Mouse (Mus musculus): Measurements from ENCODE around the gene Rcc1. TPM values are rescaled to one million over a fixed set of nuclear protein-coding genes. Genes with fewer than 3 reads are reported as not detected.
"Not testable (repeated sequence)": the region's sequence is repeated elsewhere in the genome, so short reads cannot be mapped to it uniquely, and the experiment has no call there.

Gene Rcc1
- total and polyA plus RNA-seq, 2 experiments from 2014 or later, result 18.7 to 21.7 TPM

DNA sequence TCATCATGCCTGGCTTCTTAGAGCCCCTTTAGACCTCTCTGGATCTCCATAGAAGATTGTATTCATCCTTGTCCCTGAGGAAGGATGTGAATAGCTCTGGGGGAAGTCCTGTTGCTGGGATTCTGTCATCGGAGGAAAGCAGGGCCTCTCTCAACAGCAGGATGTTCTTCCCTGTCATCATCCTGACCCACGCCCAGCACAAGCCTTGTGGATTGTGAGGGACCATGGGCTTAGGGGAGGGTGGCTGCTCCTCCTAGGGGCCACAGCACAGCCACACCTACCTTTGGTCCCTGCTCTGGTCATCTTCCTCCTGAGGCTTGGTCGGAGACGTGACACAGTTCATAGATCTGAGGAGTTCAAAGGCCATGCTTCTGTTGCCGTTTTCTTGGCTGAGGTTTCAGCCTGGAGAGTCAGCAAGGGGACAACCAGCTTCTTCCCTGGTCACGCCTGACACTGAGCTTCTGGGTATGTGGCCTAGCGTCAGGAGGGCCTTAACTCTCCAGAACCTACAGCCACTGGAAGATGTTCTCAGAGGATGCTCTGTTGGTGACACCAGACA, 59.6 kb downstream of the Rcc1 start:
- Histone ChIP-seq H3K27ac (ENCODE audit: low read depth, low read length) (no peak overlapping the region), H3K4me3 (ENCODE audit: low read depth, low read length) (no peak overlapping the region)
- 82% methylated on average over 7 of the region's 7 CpGs for WGBS

GRCm38 (mm10) chr4:132292988-132293387, 60.4 kb downstream of the Rcc1 start:
- 44% methylated on average over 4 of the region's 4 CpGs for WGBS

More for the DNA sequence above, 59.6 kb downstream of the Rcc1 start:
- Histone ChIP-seq H3K4me2 (ENCODE audit: low read depth, low read length, poor library complexity, severe bottlenecking) (no peak overlapping the region), H3K36me3 (ENCODE audit: insufficient read depth, low read length) (peaks cover 29% of the 10 kb centered on the region), H3K27me3 (ENCODE audit: insufficient read depth, low read length) (no peaks in the 10 kb centered on the region), H3K9ac (replicated peaks; ENCODE audit: low read length, poor library complexity, severe bottlenecking) (0 out of 2 replicates have a peak overlapping the region, but pooled peaks have one; percentile 19), H3K4me1 (ENCODE audit: insufficient read depth, low read length) (no peaks in the 10 kb centered on the region), H3K9me3 (ENCODE audit: low read length) (no peaks in the 10 kb centered on the region)
- DNase-seq (ENCODE audit: low spot score), result no peak
- TF ChIP-seq CTCF (IDR thresholded peaks at IDR 0.05), result no peak
- no peak for ATAC-seq (ENCODE audit: low FRiP score)

DNA sequence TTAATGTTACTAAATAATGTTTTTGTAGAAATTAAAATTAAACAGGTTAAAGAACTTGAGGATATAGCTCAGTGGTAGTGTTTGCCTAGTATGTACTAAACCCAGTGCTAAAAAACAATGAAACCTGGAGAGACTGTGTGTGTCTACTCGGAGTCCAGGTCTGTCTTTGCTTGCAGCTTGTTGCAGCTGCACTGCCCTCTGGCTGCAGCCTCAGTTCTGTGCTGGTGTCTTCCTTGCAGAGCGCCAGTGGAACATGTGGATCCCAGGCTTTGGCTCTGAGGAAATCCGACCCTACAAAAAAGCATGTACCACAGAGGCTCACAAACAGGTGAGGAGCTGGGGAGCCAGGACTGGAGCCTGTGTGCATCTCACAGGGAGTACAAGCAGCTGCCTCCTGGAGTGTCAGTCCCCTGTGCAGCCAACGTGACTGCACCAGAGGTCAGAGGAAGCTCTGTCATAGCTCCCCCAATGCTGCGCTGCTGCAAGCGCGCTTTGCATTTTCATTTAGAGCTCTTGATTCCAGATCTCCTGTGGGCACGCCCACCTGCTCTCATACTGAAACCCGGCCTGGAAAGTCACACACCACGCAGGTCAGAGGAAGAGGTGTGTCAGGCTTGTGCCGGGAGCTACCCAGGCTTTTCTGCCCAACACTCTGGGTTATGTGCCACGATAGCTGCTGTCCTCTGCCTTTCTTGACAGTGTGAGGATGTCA, 61.6 kb downstream of the Rcc1 start:
- H3K36me3 ChIP-seq (ENCODE audit: insufficient read depth, low read length), result peaks cover 29% of the 10 kb centered on the region
- no peak overlapping the region for H3K27ac ChIP-seq (ENCODE audit: low read depth, low read length)
- no peak overlapping the region for H3K4me3 ChIP-seq (ENCODE audit: low read depth, low read length)
- no peak overlapping the region for H3K4me2 ChIP-seq (ENCODE audit: low read depth, low read length, poor library complexity, severe bottlenecking)
- WGBS, result 77% methylated on average over 12 of the region's 12 CpGs
- peak; percentile 62 for TF ChIP-seq CTCF (IDR thresholded peaks at IDR 0.05)
- DNase-seq (ENCODE audit: low spot score) (no peak), ATAC-seq (ENCODE audit: low FRiP score) (no peak)
- no peaks in the 10 kb centered on the region for H3K4me1 ChIP-seq (ENCODE audit: insufficient read depth, low read length)
- no peaks in the 10 kb centered on the region for H3K27me3 ChIP-seq (ENCODE audit: insufficient read depth, low read length)
- H3K9me3 ChIP-seq (ENCODE audit: low read length), result no peaks in the 10 kb centered on the region
- no peak overlapping the region for H3K9ac ChIP-seq (replicated peaks; ENCODE audit: low read length, poor library complexity, severe bottlenecking)

More at GRCm38 (mm10) chr4:132292988-132293387, 60.4 kb downstream of the Rcc1 start:
- Histone ChIP-seq H3K9me3 (ENCODE audit: low read length) (no peaks in the 10 kb centered on the region), H3K9ac (replicated peaks; ENCODE audit: low read length, poor library complexity, severe bottlenecking) (no peak overlapping the region), H3K36me3 (ENCODE audit: insufficient read depth, low read length) (peaks cover 29% of the 10 kb centered on the region), H3K4me1 (ENCODE audit: insufficient read depth, low read length) (no peaks in the 10 kb centered on the region), H3K27ac (ENCODE audit: low read depth, low read length) (no peak overlapping the region), H3K27me3 (ENCODE audit: insufficient read depth, low read length) (no peaks in the 10 kb centered on the region), H3K4me3 (ENCODE audit: low read depth, low read length) (no peak overlapping the region), H3K4me2 (ENCODE audit: low read depth, low read length, poor library complexity, severe bottlenecking) (no peak overlapping the region)
- DNase-seq (ENCODE audit: low spot score) (peak; percentile 70), ATAC-seq (ENCODE audit: low FRiP score) (no peak)
- TF ChIP-seq CTCF (IDR thresholded peaks at IDR 0.05), result peak; percentile 76

GRCm38 (mm10) chr4:132291056-132291455, 62.3 kb downstream of the Rcc1 start:
- Histone ChIP-seq H3K4me3 (ENCODE audit: low read depth, low read length) (no peak overlapping the region), H3K9me3 (ENCODE audit: low read length) (no peaks in the 10 kb centered on the region), H3K36me3 (ENCODE audit: insufficient read depth, low read length) (peaks cover 29% of the 10 kb centered on the region), H3K27me3 (ENCODE audit: insufficient read depth, low read length) (no peaks in the 10 kb centered on the region), H3K4me2 (ENCODE audit: low read depth, low read length, poor library complexity, severe bottlenecking) (no peak overlapping the region), H3K9ac (replicated peaks; ENCODE audit: low read length, poor library complexity, severe bottlenecking) (no peak overlapping the region), H3K27ac (ENCODE audit: low read depth, low read length) (no peak overlapping the region), H3K4me1 (ENCODE audit: insufficient read depth, low read length) (no peaks in the 10 kb centered on the region)
- TF ChIP-seq CTCF (IDR thresholded peaks at IDR 0.05), result no peak
- no peak for ATAC-seq (ENCODE audit: low FRiP score)
- WGBS, result 93% methylated on average over 4 of the region's 4 CpGs
- no peak for DNase-seq (ENCODE audit: low spot score)

GRCm38 (mm10) chr4:132288840-132289239, 64.6 kb downstream of the Rcc1 start:
- H3K4me3 ChIP-seq (ENCODE audit: low read depth, low read length); H3K4me1 ChIP-seq (ENCODE audit: insufficient read depth, low read length); ATAC-seq (ENCODE audit: low FRiP score); H3K27ac ChIP-seq (ENCODE audit: low read depth, low read length); H3K9me3 ChIP-seq (ENCODE audit: low read length); H3K4me2 ChIP-seq (ENCODE audit: low read depth, low read length, poor library complexity, severe bottlenecking); H3K9ac ChIP-seq (replicated peaks; ENCODE audit: low read length, poor library complexity, severe bottlenecking); H3K27me3 ChIP-seq (ENCODE audit: insufficient read depth, low read length); DNase-seq (ENCODE audit: low spot score): not testable (repeated sequence)
- WGBS, result 86% methylated on average over 2 of the region's 5 CpGs
- H3K36me3 ChIP-seq (ENCODE audit: insufficient read depth, low read length), result peaks cover 42% of the 10 kb centered on the region

Other genes starting within 250 kb of the Rcc1 start
- gene Oprd1, start 209.1 kb downstream of the Rcc1 start, total RNA-seq (2014; rRNA removed), result 2.2 and 2.6 TPM in 2 replicates
- 0.65 and 0.79 TPM in 2 replicates for gene Oprd1, start 209.1 kb downstream of the Rcc1 start, polyA plus RNA-seq (2015; fragmentation: Nextera tagmentation; extraction: Ambion mirVana)
- 53.5 and 62.7 TPM in 2 replicates for gene Ythdf2, start 141.3 kb downstream of the Rcc1 start, total RNA-seq (2014; rRNA removed)
- gene Ythdf2, start 141.3 kb downstream of the Rcc1 start, polyA plus RNA-seq (2015; fragmentation: Nextera tagmentation; extraction: Ambion mirVana), result 96.7 and 117 TPM in 2 replicates
- gene Gmeb1, start 92.0 kb downstream of the Rcc1 start, total RNA-seq (2014; rRNA removed), result 10.6 and 21.0 TPM in 2 replicates
- 28.8 and 30.5 TPM in 2 replicates for gene Gmeb1, start 92.0 kb downstream of the Rcc1 start, polyA plus RNA-seq (2015; fragmentation: Nextera tagmentation; extraction: Ambion mirVana)
- gene Taf12, start 79.2 kb downstream of the Rcc1 start, total RNA-seq (2014; rRNA removed), result 9.0 and 19.8 TPM in 2 replicates
- 30.3 and 33.1 TPM in 2 replicates for gene Taf12, start 79.2 kb downstream of the Rcc1 start, polyA plus RNA-seq (2015; fragmentation: Nextera tagmentation; extraction: Ambion mirVana)
- gene Rab42, start 50.2 kb downstream of the Rcc1 start, total RNA-seq (2014; rRNA removed), result 0.38 and 3.3 TPM in 2 replicates
- gene Rab42, start 50.2 kb downstream of the Rcc1 start, polyA plus RNA-seq (2015; fragmentation: Nextera tagmentation; extraction: Ambion mirVana), result 4.2 and 4.3 TPM in 2 replicates
- 47.7 and 55.2 TPM in 2 replicates for gene Trnau1ap, start 24.1 kb downstream of the Rcc1 start, total RNA-seq (2014; rRNA removed)
- gene Trnau1ap, start 24.1 kb downstream of the Rcc1 start, polyA plus RNA-seq (2015; fragmentation: Nextera tagmentation; extraction: Ambion mirVana), result 56.9 and 63.0 TPM in 2 replicates
- 3.8 and 4.8 TPM in 2 replicates for gene Phactr4, start 68.9 kb upstream of the Rcc1 start, total RNA-seq (2014; rRNA removed)
- 4.8 and 4.9 TPM in 2 replicates for gene Phactr4, start 68.9 kb upstream of the Rcc1 start, polyA plus RNA-seq (2015; fragmentation: Nextera tagmentation; extraction: Ambion mirVana)
- gene Med18, start 110.3 kb upstream of the Rcc1 start, total RNA-seq (2014; rRNA removed), result 14.3 and 17.5 TPM in 2 replicates
- gene Med18, start 110.3 kb upstream of the Rcc1 start, polyA plus RNA-seq (2015; fragmentation: Nextera tagmentation; extraction: Ambion mirVana), result 13.0 and 13.1 TPM in 2 replicates
- gene Sesn2, start 156.9 kb upstream of the Rcc1 start, total RNA-seq (2014; rRNA removed), result 21.4 and 21.6 TPM in 2 replicates
- 17.7 and 18.2 TPM in 2 replicates for gene Sesn2, start 156.9 kb upstream of the Rcc1 start, polyA plus RNA-seq (2015; fragmentation: Nextera tagmentation; extraction: Ambion mirVana)
- 800 and 923 TPM in 2 replicates for gene Atpif1, start 180.1 kb upstream of the Rcc1 start, total RNA-seq (2014; rRNA removed)
- 1,645 and 1,681 TPM in 2 replicates for gene Atpif1, start 180.1 kb upstream of the Rcc1 start, polyA plus RNA-seq (2015; fragmentation: Nextera tagmentation; extraction: Ambion mirVana)
- 89.1 and 101 TPM in 2 replicates for gene Dnajc8, start 181.9 kb upstream of the Rcc1 start, total RNA-seq (2014; rRNA removed)
- gene Dnajc8, start 181.9 kb upstream of the Rcc1 start, polyA plus RNA-seq (2015; fragmentation: Nextera tagmentation; extraction: Ambion mirVana), result 168 and 169 TPM in 2 replicates
- 0.66 and 1.1 TPM in 2 replicates for gene Ptafr, start 210.5 kb upstream of the Rcc1 start, total RNA-seq (2014; rRNA removed)
- gene Ptafr, start 210.5 kb upstream of the Rcc1 start, polyA plus RNA-seq (2015; fragmentation: Nextera tagmentation; extraction: Ambion mirVana), result 0.26 and 0.56 TPM in 2 replicates

Data from midbrain, postnatal 0 days (tissue).